Mouse (Mus musculus): Measurements from ENCODE around the gene Kmo.

GRCm38 (mm10) chr1:175608708-175609107 is 11.5 kb upstream of the Kmo start:
- TF ChIP-seq CTCF (conservative IDR thresholded peaks at IDR 0.05; ENCODE audit: insufficient read depth, insufficient read length, low read depth, low read length) = no peak
- no peak for TF ChIP-seq POLR2A (IDR thresholded peaks at IDR 0.05; ENCODE audit: low read depth, low read length)
